Mouse (Mus musculus) limb, embryonic 12.5 days (tissue): ENCODE measurements around the gene Eid2b. TPM values are rescaled to one million over a fixed set of nuclear protein-coding genes. Genes with fewer than 3 reads are reported as not detected.

Experiments used
- ATAC-seq: fragments of 200-750 bp; cut with Nextera tagmentation; 2 replicates; pipeline ENCODE4 v1.8.0; 2017; ENCODE audit warnings: low read depth, moderate TSS enrichment; ENCODE audit not compliant: insufficient number of reproducible peaks, insufficient read depth, low FRiP score, low TSS enrichment
- H3K27ac ChIP-seq: fragments of 300-500 bp; sonication (generic); 2 replicates; pipeline ENCODE4 v1.5.1; 2016; ENCODE audit warnings: mild to moderate bottlenecking, moderate library complexity
- H3K27me3 ChIP-seq: fragments of 300-500 bp; sonication (generic); 2 replicates; pipeline ENCODE4 v1.6.1; 2016; ENCODE audit warnings: mild to moderate bottlenecking, moderate library complexity
- H3K36me3 ChIP-seq: fragments of 300-500 bp; sonication (generic); 2 replicates; pipeline ENCODE4 v1.6.1; 2016; ENCODE audit warnings: mild to moderate bottlenecking, moderate library complexity
- H3K4me1 ChIP-seq: fragments of 300-500 bp; sonication (generic); replicated peaks from 2 replicates; pipeline ENCODE4 v1.6.1; 2016
- H3K4me2 ChIP-seq: fragments of 300-500 bp; sonication (generic); 2 replicates; pipeline ENCODE4 v1.6.1; 2016; ENCODE audit warnings: mild to moderate bottlenecking, moderate library complexity
- H3K4me3 ChIP-seq: fragments of 300-500 bp; sonication (generic); replicated peaks from 2 replicates; pipeline ENCODE4 v1.5.1; 2016; ENCODE audit warnings: mild to moderate bottlenecking
- H3K9ac ChIP-seq: fragments of 300-500 bp; sonication (generic); replicated peaks from 2 replicates; pipeline ENCODE4 v1.6.1; 2016; ENCODE audit warnings: mild to moderate bottlenecking, moderate library complexity
- H3K9me3 ChIP-seq: fragments of 300-500 bp; sonication (generic); 2 replicates; pipeline ENCODE4 v1.6.1; 2016; ENCODE audit warnings: mild to moderate bottlenecking, moderate library complexity
- WGBS: fragments of 180-500 bp; shearing (Covaris S2); methylation state at CpG from one replicate; pipeline ENCODE4 v1.1.7; 2016; 5-methylcytosine and 5-hydroxymethylcytosine counted together
- polyA plus RNA-seq: library from polyadenylated mRNA; unstranded; fragments of >200 nt; fragmentation: Nextera tagmentation; extraction: Ambion mirVana; gene quantifications from 2 replicates; pipeline ENCODE4 v1.2.1, GENCODE M21; 2016

The Eid2b gene
- polyA plus RNA-seq, 1 experiment from 2014 or later: 18.5 TPM

DNA sequence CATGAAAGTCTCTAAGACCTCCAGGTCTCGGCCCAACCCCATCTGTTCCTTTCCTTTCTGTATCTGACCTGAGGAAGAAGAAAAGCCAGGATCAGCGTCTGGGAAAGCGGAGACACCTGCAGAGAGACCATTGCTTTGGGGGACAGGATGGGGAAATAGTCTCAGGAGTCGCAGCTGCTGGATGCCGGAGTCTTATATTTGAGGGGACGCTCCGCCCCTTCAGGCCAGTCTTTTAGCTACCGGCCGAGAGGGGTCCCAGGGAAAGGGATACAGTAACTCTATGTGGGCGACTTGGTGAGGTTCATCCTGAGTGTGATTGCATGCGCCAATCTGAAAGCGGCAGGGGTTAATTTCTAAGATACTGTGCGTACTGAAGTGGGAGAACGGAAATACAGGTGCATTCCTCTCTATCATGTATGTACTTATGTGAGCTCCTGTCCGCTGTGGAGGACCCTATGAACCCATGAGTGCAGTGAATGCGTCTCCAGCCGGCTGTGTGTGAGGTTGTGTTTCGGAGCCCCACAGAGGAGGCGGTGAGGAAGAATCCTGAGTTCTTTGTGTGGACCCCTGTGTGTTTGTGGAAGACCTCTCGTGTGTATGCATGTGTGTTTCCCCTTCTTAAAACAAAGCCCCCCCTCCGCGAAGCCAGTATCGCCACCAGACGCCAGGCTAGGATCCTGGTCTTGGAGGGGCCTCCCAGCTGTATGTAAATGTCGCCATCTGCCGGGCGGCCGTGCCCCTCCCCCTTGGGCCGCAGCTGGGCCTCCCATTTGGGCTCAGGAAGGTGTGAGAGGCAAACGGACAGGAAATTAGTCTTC lies 24.3 kb downstream of the Eid2b start, which contains the start of gene Dll3:
Gene Dll3 (minus strand): TSS at position 623 of the 818 bp plus-strand sequence.
- WGBS: under 1% methylated on average over 30 of the region's 30 CpGs
- Histone ChIP-seq H3K9me3 (0 out of 2 replicates have a peak, but pooled peaks cover 3% of the 10 kb centered on the region), H3K9ac (peak within 1 kb of the TSS; percentile 46), H3K4me1 (peaks cover 26% of the 10 kb centered on the region), H3K4me2 (peak within 1 kb of the TSS; percentile 57), H3K4me3 (peak within 1 kb of the TSS; percentile 33), H3K27ac (peak within 1 kb of the TSS; percentile 47; the same call in 1 of the 2 replicates), H3K36me3 (peaks cover 22% of the 10 kb centered on the region), H3K27me3 (peaks cover 66% of the 10 kb centered on the region)
- ATAC-seq: peak; percentile 44; the same call in 1 of the 2 replicates

DNA sequence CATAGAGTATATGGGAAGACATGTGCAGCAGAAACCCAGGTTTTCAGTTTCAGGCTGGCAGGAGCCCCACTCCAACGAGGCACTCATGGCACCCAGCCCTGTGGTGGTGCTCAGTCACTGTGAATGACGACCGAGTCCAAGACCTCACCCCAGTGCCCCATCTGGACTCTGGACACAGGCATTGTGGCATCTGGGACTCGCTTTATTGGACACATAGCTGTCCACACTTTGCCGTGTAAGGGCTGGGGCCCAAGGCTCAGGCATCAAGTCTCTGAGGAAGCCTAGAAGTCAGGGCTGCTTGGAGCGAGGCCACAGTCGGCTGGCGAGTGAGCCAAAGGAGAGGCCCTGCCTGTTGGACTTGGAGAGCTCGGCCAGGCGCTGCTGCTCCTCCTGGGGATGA lies 28.1 kb downstream of the Eid2b start:
- peaks cover 34% of the 10 kb centered on the region for H3K4me1 ChIP-seq
- H3K27ac ChIP-seq: no peak overlapping the region
- no peak overlapping the region for H3K4me3 ChIP-seq
- H3K27me3 ChIP-seq: peaks cover 28% of the 10 kb centered on the region
- H3K4me2 ChIP-seq: no peak overlapping the region
- H3K9ac ChIP-seq: no peak overlapping the region
- H3K9me3 ChIP-seq: no peaks in the 10 kb centered on the region
- 89% methylated on average over 10 of the region's 10 CpGs for WGBS
- no peak for ATAC-seq
- peaks cover 58% of the 10 kb centered on the region for H3K36me3 ChIP-seq

DNA sequence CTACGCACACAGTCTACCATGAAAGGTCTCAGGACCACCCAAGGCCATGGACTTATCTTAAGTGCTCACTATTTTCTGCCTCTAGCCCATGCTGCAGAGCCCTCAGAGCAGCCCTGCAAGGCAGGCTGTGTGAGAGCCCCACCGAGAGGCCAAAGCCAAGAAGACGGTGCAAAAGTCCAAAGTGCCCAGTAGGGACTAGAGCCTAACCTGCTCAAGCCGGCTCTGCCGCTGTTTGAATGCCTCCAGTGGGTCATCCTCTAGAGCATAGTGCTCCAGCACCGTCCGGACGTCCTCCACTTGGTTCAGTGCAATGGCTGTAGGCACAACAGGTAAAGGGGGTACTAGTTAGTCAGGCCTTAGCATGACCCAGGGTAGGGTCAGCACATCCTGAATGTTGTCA lies 28.7 kb downstream of the Eid2b start:
- Histone ChIP-seq H3K36me3 (peaks cover 58% of the 10 kb centered on the region), H3K4me3 (no peak overlapping the region), H3K4me1 (peaks cover 36% of the 10 kb centered on the region), H3K27ac (no peak overlapping the region), H3K9ac (no peak overlapping the region), H3K9me3 (no peaks in the 10 kb centered on the region), H3K4me2 (no peak overlapping the region), H3K27me3 (peaks cover 22% of the 10 kb centered on the region)
- ATAC-seq: no peak
- 90% methylated on average over 8 of the region's 8 CpGs for WGBS

DNA sequence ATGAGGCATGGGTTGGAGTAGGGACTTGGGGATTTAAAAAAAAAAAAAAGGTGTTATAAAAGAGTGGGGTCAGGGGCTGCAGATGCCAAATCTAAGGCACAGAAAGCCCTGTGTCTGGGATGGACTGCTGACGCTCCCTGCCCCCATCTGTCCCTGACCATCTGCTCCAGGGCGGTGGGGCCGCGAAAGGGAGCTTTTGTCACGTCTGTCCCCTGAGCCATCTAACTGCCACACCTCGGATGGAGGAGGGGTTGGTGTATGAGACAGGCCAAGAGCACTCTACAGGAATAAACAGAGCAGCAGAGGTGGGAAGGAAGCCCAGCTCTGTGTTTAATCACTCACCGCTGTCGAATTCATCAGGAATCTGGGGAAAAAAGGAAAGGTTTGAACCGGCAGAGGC lies 32.2 kb downstream of the Eid2b start:
- Histone ChIP-seq H3K4me1 (peaks cover 14% of the 10 kb centered on the region), H3K4me3 (0 out of 2 replicates have a peak overlapping the region, but pooled peaks have one; percentile 0), H3K27me3 (no peaks in the 10 kb centered on the region), H3K9ac (no peak overlapping the region), H3K9me3 (no peaks in the 10 kb centered on the region), H3K36me3 (peaks cover 65% of the 10 kb centered on the region), H3K27ac (no peak overlapping the region), H3K4me2 (peak overlapping the region; percentile 84; the same call in 1 of the 2 replicates)
- ATAC-seq: no peak
- WGBS: 39% methylated on average over 9 of the region's 9 CpGs

DNA sequence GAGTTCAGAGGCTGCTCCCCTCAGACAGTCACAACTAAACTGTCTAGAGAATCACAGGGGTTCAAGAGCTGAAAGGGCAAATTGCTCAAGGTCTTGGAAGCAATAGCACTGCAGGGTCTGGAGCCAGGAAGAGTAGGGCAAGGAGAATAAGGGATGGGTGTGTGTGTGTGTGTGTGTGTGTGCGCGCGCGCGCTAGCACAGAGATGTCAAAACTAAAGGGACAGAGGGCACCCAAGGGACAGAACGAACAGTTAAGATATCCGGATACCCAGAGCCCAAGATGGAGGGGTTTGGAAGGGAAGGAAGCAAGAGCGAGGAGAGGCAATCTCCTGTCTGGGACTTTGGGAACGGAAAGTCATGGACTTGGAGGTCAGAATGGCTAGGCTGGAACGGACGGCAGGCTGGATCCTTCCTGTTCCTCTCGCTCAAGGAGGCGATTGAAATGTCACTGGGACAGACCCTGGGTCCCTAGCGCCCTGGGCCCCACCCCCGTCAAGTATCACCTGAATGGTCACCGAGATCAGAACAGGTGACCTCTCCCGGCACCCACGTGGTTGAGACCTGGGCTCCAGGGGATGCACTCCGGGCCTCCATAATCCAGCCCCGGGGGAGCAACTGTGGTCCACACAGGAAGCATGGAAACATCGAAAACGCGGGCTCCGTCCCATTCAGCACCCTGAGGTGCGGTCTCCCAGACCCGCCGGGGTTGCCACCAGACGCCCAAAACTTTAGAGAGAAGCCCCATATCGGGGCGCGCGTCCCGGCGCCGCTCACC lies 33.8 kb downstream of the Eid2b start:
- Histone ChIP-seq H3K4me3 (peak overlapping the region; percentile 89), H3K9ac (peak overlapping the region; percentile 92), H3K27me3 (no peaks in the 10 kb centered on the region), H3K9me3 (no peaks in the 10 kb centered on the region), H3K4me2 (peak overlapping the region; percentile 84), H3K27ac (peak overlapping the region; percentile 66; the same call in 1 of the 2 replicates), H3K36me3 (peaks cover 65% of the 10 kb centered on the region), H3K4me1 (peaks cover 14% of the 10 kb centered on the region)
- peak; percentile 5; the same call in 1 of the 2 replicates for ATAC-seq
- WGBS: 8% methylated on average over 35 of the region's 35 CpGs

DNA sequence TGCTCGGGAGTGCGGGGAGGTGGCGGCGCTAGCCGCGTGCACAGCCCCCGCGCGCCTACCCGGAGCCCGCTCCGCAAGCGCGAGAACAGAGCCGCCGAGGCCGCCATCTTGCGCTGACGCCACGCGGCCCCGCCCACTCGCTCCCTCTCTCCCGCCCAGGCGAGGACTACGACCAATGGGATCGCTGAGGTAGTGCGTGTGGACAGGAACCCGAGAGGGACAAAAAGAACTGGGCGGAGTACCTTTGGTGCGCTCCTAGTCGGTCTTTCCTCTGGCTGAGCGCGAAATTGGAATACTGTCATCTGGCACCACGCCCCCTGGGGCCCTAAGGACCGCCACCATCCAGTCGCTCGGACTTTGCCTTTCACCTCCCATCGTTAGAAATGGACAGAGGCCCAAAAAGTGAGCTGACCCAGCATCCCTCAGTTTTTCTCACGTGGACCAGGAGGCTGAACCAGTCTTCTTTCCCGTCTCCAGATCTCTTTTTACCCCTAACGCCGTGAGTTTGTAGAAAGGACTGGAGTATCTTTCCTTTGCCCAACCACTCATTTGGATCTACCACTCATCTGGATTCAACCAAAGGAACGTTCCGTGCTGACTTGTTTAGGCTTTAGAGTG lies 34.5 kb downstream of the Eid2b start, which contains the start of gene Timm50:
Gene Timm50 (minus strand): TSS at position 147 of the 618 bp plus-strand sequence.
- H3K4me1 ChIP-seq: peaks cover 14% of the 10 kb centered on the region
- under 1% methylated on average over 45 of the region's 45 CpGs for WGBS
- H3K4me3 ChIP-seq: peak within 1 kb of the TSS; percentile 89
- H3K9me3 ChIP-seq: no peaks in the 10 kb centered on the region
- H3K4me2 ChIP-seq: peak within 1 kb of the TSS; percentile 84
- H3K36me3 ChIP-seq: peaks cover 65% of the 10 kb centered on the region
- H3K9ac ChIP-seq: peak within 1 kb of the TSS; percentile 92
- peak; percentile 95 for ATAC-seq
- H3K27ac ChIP-seq: peak within 1 kb of the TSS; percentile 66; the same call in 1 of the 2 replicates
- no peaks in the 10 kb centered on the region for H3K27me3 ChIP-seq

DNA sequence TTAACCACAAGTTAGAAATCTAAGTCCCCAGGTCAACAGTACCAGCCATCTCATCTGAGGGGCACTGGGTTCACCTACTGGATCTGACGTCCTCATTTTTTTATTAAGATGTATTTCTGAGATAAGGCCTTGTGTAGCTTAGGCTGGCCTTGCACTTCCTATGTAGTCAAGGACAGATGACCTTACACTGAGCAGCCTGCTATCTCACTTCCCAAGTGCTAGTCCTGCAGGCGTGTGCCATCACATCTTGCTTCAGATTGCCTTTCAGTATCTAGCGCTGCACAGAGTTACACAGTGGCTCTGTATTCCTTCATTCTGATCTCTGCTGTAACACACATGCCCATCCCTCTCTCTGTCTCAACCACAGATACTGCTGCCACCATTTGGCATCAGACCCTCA lies 40.5 kb downstream of the Eid2b start:
- WGBS: 91% methylated on average over 3 of the region's 3 CpGs

DNA sequence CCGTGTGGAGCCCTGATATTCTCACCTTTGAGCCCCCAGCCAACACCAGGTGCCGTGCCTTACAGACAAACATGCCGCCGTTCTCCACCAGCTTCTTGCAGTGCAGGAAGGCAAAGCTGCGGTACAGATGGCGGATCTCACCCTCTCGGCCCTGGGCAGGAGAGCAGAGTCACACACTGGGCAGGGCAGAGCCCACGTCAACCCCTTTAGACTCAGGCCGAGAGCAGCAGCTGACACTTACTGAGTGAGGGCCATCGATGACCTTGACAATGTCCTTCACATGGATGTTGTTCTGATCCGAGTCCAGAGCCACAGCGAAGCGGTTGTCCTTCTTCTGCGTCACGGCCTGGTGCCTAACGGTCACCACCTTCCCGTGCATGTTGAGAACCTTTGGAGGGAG lies 41.2 kb downstream of the Eid2b start:
- Histone ChIP-seq H3K9me3 (no peaks in the 10 kb centered on the region), H3K4me1 (no peaks in the 10 kb centered on the region), H3K4me3 (no peak overlapping the region), H3K4me2 (no peak overlapping the region), H3K27ac (no peak overlapping the region), H3K36me3 (peaks cover 99% of the 10 kb centered on the region), H3K9ac (no peak overlapping the region), H3K27me3 (no peaks in the 10 kb centered on the region)
- 96% methylated on average over 17 of the region's 17 CpGs for WGBS
- no peak for ATAC-seq

More for the DNA sequence above, 40.5 kb downstream of the Eid2b start:
- no peak overlapping the region for H3K9ac ChIP-seq
- H3K4me1 ChIP-seq: no peaks in the 10 kb centered on the region
- H3K4me2 ChIP-seq: no peak overlapping the region
- no peaks in the 10 kb centered on the region for H3K9me3 ChIP-seq
- ATAC-seq: no peak
- no peak overlapping the region for H3K4me3 ChIP-seq
- H3K36me3 ChIP-seq: peaks cover 92% of the 10 kb centered on the region
- no peak overlapping the region for H3K27ac ChIP-seq
- H3K27me3 ChIP-seq: no peaks in the 10 kb centered on the region

DNA sequence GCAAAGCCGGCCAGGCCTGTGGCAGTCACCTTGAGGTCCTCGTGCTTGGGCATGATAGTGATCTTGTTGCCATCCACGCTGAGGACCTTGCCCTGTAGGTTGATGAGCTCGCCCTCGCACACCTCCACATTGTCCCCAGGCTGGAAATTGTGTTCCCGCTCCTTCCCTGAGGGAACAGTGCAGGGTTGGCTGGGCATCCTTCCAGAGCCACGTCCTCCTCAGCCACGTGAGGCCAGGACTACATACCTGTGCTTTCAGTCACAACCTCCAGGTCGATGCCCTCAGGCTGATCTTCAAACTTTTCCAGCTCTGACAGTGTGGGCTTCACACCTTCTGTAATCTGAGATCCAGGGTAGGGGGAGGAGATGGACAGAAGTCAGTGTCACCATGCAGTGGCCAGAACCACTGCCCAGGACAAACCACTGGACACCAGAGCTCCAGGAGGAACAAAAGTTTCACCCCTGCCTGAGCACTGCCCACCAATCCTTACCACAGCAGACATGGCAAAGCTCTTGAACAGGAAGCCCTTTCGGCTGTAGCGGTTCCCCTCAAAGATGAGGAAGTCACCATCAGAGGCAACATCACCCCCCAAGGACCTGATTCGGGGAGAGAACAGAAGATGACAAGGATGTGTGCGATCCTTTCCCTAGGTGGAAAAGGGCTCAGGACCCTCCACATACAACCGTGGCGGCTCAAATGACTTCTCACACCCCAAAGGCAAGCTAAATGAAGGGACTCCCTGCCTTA lies 44.6 kb downstream of the Eid2b start:
- WGBS: 93% methylated on average over 15 of the region's 15 CpGs
- Histone ChIP-seq H3K27me3 (no peaks in the 10 kb centered on the region), H3K4me2 (no peak overlapping the region), H3K27ac (no peak overlapping the region), H3K4me1 (no peaks in the 10 kb centered on the region), H3K9ac (no peak overlapping the region), H3K36me3 (peaks cover 100% of the 10 kb centered on the region), H3K4me3 (no peak overlapping the region), H3K9me3 (no peaks in the 10 kb centered on the region)
- ATAC-seq: no peak

DNA sequence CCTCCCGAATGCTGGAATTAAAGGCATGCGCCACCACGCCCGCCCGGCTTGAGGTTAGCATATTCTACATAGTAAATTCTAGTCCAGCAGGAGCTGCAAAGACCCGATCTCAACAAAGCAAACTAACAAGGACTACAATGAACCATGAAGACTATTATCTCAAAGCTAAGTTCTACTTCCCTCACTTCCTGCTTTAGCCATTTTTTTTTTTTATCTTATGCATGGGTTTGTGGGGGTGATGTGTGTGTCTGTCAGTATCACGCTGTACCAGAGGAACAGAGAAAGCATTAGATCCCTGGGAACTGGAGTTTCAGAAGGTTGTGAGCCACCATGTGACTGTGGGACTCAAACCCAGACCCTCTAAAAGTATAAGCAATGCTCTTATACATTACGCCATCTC lies 47.8 kb downstream of the Eid2b start:
- Histone ChIP-seq H3K9ac (no peak overlapping the region), H3K27ac (no peak overlapping the region), H3K4me1 (no peaks in the 10 kb centered on the region), H3K36me3 (peaks cover 100% of the 10 kb centered on the region), H3K4me3 (no peak overlapping the region), H3K9me3 (no peaks in the 10 kb centered on the region), H3K27me3 (no peaks in the 10 kb centered on the region), H3K4me2 (no peak overlapping the region)
- 98% methylated on average over 8 of the region's 8 CpGs for WGBS
- ATAC-seq: no peak
